Mouse (Mus musculus): ENCODE measurements at regions not wholly inside any gene's neighbourhood (a gene's known extent, or its start where the extent isn't known, plus 50 kb on each side); places are given as distances from the start of the nearest gene placed in this dataset.

- TF ChIP-seq CTCF (conservative IDR thresholded peaks at IDR 0.05; ENCODE audit: insufficient read depth, insufficient read length, low read depth, low read length) (no peak), POLR2A (IDR thresholded peaks at IDR 0.05; ENCODE audit: low read depth, low read length) (no peak)
Measured at GRCm38 (mm10) chr7:68656354-68656753, 92.7 kb downstream of the Arrdc4 start.
